Mouse (Mus musculus): Measurements from ENCODE around the gene Krt24.

DNA sequence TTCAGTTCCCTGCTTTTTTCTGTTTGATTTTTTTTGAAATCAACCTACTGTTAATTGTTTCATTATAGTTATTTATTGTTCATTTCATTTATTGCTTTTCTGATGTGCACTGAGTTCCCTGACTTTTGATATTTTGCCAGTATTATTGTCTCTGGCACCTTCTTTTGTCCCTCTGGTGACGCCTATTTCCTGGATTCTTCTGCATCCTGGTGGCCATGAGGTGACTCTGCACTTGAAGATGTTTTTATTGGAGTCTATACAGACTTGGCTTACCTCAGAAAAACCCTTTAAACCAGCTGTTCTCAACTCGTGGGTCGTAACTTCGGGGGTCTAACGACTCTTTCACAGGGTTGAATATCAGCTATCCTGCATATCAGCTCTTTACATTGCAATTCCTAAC, 10.0 kb upstream of the Krt24 start:
- TF ChIP-seq CTCF (conservative IDR thresholded peaks at IDR 0.05; ENCODE audit: low read length) (no peak), NANOG (IDR thresholded peaks at IDR 0.05; ENCODE audit: borderline replicate concordance, low read length) (no peak)
